Mouse (Mus musculus): ENCODE data around the gene Gm21294. TPM values are rescaled to one million over a fixed set of nuclear protein-coding genes. Genes with fewer than 3 reads are reported as not detected.
"Not testable (repeated sequence)": the region's sequence is repeated elsewhere in the genome, so short reads cannot be mapped to it uniquely, and the experiment has no call there.

Gm21294 gene
- not detected in 3 replicates for total RNA-seq (2017)

DNA sequence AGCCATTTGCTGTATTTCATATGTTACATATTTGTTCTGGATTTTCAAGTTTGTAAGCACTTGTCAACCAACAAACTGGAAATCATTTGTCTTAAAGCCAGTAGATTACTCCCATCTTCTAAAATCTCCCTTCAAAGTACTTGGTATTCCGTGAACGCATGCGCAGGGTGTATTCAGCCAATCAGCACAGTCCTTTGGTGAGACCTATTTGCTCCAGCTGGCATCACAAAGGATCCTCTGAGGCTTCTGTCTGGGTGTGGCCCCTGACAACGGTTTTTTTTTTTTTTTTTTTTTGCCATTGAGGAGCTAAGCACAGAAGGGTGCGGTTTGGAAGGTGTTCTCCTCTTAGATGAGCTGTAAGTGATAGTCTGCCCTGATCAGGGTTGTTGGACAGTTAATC, at the start of gene Gm21294:
TSS of gene Gm21294 (plus strand) at position 301 of the 400 bp plus-strand sequence.
- ATAC-seq (replicated peaks; ENCODE audit: insufficient number of reproducible peaks, low FRiP score, low TSS enrichment, poor library complexity, severe bottlenecking) = not testable (repeated sequence)

DNA sequence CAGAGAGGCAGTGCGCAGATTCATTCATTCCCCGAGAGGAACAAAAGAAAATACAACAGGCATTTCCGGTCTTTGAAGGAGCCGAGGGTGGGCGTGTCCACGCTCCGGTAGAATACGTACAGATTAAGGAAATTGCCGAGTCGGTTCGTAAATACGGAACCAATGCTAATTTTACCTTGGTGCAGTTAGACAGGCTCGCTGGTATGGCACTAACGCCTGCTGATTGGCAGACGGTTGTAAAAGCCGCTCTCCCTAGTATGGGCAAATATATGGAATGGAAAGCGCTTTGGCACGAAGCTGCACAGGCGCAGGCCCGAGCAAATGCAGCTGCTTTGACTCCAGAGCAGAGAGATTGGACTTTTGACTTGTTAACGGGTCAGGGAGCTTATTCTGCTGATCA, 73.6 kb downstream of the Gm21294 start:
- ATAC-seq (replicated peaks; ENCODE audit: insufficient number of reproducible peaks, low FRiP score, low TSS enrichment, poor library complexity, severe bottlenecking) = not testable (repeated sequence)

Data from monocyte, adult 5-6 weeks (primary cell).